Mouse (Mus musculus) spleen, postnatal 36 days (tissue): ENCODE measurements around the gene Psmd7.
A peak's percentile ranks its signal among the peaks of the same experiment; 100 is the strongest.

Experiments
- DNase-seq, 2 experiments: peaks; one replicate each; pipeline ENCODE4 v3.0.0; 2022; ENCODE audit warnings: low spot score in 2 of 2, mixed read lengths in 1 of 2

Gene Psmd7

GRCm38 (mm10) chr8:107578132-107578531, 10.1 kb downstream of the Psmd7 start:
- no peak for DNase-seq

GRCm38 (mm10) chr8:107577640-107578039, 10.6 kb downstream of the Psmd7 start:
- DNase-seq: no peak

GRCm38 (mm10) chr8:107576702-107577101, 11.6 kb downstream of the Psmd7 start:
- DNase-seq: peak; percentile 58 to 69

GRCm38 (mm10) chr8:107574771-107575170, 13.5 kb downstream of the Psmd7 start:
- peak; percentile 30 to 44 for DNase-seq

GRCm38 (mm10) chr8:107572497-107572896, 15.8 kb downstream of the Psmd7 start:
- DNase-seq: peak; percentile 55 to 63

- no peak for DNase-seq
Measured at GRCm38 (mm10) chr8:107571486-107572135, 16.7 kb downstream of the Psmd7 start.

GRCm38 (mm10) chr8:107571046-107571445, 17.2 kb downstream of the Psmd7 start:
- no peak for DNase-seq

GRCm38 (mm10) chr8:107562164-107562563, 26.1 kb downstream of the Psmd7 start:
- DNase-seq: no peak

- peak; percentile 44 to 48 for DNase-seq
Measured at GRCm38 (mm10) chr8:107560820-107561536, 27.3 kb downstream of the Psmd7 start.

GRCm38 (mm10) chr8:107556511-107556936, 31.7 kb downstream of the Psmd7 start:
- DNase-seq: no peak

- peak in 1 of 2 experiments; percentile 37 for DNase-seq
Measured at GRCm38 (mm10) chr8:107555231-107555630, 33.0 kb downstream of the Psmd7 start.

- DNase-seq: peak; percentile 65 to 76
Measured at GRCm38 (mm10) chr8:107552234-107552633, 36.0 kb downstream of the Psmd7 start.

GRCm38 (mm10) chr8:107546817-107547216, 41.4 kb downstream of the Psmd7 start:
- no peak for DNase-seq

- no peak for DNase-seq
Measured at GRCm38 (mm10) chr8:107546154-107546553, 42.1 kb downstream of the Psmd7 start.

GRCm38 (mm10) chr8:107545621-107546152, 42.6 kb downstream of the Psmd7 start:
- DNase-seq: no peak

- no peak for DNase-seq
Measured at GRCm38 (mm10) chr8:107544651-107545174, 43.6 kb downstream of the Psmd7 start.

GRCm38 (mm10) chr8:107544211-107544610, 44.1 kb downstream of the Psmd7 start:
- no peak for DNase-seq

GRCm38 (mm10) chr8:107543714-107544113, 44.5 kb downstream of the Psmd7 start:
- DNase-seq: no peak

GRCm38 (mm10) chr8:107542151-107542550, 46.1 kb downstream of the Psmd7 start:
- DNase-seq: no peak

GRCm38 (mm10) chr8:107541369-107541768, 46.9 kb downstream of the Psmd7 start:
- DNase-seq: no peak

- DNase-seq: no peak
Measured at GRCm38 (mm10) chr8:107540623-107541022, 47.6 kb downstream of the Psmd7 start.

- DNase-seq: no peak
Measured at GRCm38 (mm10) chr8:107537472-107537871, 50.8 kb downstream of the Psmd7 start.
